ENCODE assay signal across 9 mouse cellular contexts in the genomic region with DNA sequence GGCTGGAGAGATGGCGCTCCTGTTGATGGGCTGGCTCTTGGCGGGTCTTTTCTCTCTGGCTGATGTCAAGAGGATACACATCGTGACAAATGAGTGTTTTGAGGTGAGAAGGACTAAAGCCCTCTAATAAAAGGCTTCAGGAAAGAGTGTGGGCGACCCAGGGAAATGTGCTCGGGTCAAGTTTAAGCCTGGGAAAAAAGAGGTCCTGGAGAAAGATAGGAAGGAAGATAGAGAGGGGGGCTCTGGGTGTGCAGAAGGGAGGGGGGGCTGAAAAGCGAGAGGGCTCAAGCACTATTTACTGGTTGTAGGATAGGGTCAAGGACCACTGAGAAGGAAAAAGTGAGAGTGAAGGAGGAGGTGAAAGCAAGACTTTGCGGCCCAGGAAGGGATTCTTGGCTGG. TPM values are rescaled to one million over a fixed set of nuclear protein-coding genes. Genes with fewer than 3 reads are reported as not detected.
DNase-seq lines count a peak whose midpoint lies in the region; ATAC-seq and TF ChIP-seq lines count a peak whose summit lies in the region.
"Had no signal": no experiment of that assay in that cellular context is flagged by ENCODE, and none has a peak within 500 bp of the region (broad histone marks: within the 10 kb centered on the region; RNA-seq: fewer than 3 reads in every experiment).

No protein-coding gene starts in this region.

- H3K4me3 ChIP-seq in gastrocnemius, adult 2 months = peak overlapping the region; percentile 77
- H3K4me3 ChIP-seq in forebrain, embryonic 10.5 days = peak overlapping the region; percentile 64
- H3K4me3 ChIP-seq in midbrain, embryonic 12.5 days = peak overlapping the region; percentile 52

- H3K36me3 ChIP-seq in forebrain, embryonic 10.5 days (replicated peaks) = no peaks in the 10 kb centered on the region
- H3K36me3 ChIP-seq in midbrain, embryonic 12.5 days = no peaks in the 10 kb centered on the region

- peak overlapping the region; percentile 71 for H3K27ac ChIP-seq in gastrocnemius, adult 2 months
- peak overlapping the region; percentile 76 for H3K27ac ChIP-seq in forebrain, embryonic 10.5 days
- H3K27ac ChIP-seq in midbrain, embryonic 12.5 days (replicated peaks) = no peak overlapping the region

- H3K27me3 ChIP-seq in forebrain, embryonic 10.5 days (ENCODE audit: poor library complexity, severe bottlenecking) = peaks cover 45% of the 10 kb centered on the region
- peaks cover 30% of the 10 kb centered on the region for H3K27me3 ChIP-seq in midbrain, embryonic 12.5 days

- no peak for DNase-seq in gastrocnemius, adult 2 months
- DNase-seq in gastrocnemius, postnatal 14 days = no peak
- DNase-seq in forebrain, embryonic 10.5 days (ENCODE audit: extremely low spot score, low spot score) = no peak
- peak; percentile 55 for DNase-seq in kidney, adult 9 months
- DNase-seq in ovary, postnatal 14 days (ENCODE audit: low spot score) = no peak
- no peak for DNase-seq in gastrocnemius, adult 18-20 months (ENCODE audit: low spot score)
- DNase-seq in cerebellum, adult 18-20 months = no peak
- DNase-seq: right cerebral cortex, adult 18-20 months had no signal

- ATAC-seq in midbrain, embryonic 12.5 days (ENCODE audit: low FRiP score, low read depth) = 0 out of 2 replicates have a peak, but pooled peaks have one; percentile 19

- H3K9me3 ChIP-seq in forebrain, embryonic 10.5 days = no peaks in the 10 kb centered on the region
- no peaks in the 10 kb centered on the region for H3K9me3 ChIP-seq in midbrain, embryonic 12.5 days

- WGBS in forebrain, embryonic 10.5 days = 13% methylated on average over 7 of the region's 7 CpGs
- WGBS in midbrain, embryonic 12.5 days = 9% methylated on average over 7 of the region's 7 CpGs

- no peak for TF ChIP-seq CTCF in gastrocnemius, adult 2 months (IDR thresholded peaks at IDR 0.05)

- intact Hi-C loops in gastrocnemius, adult 2 months (cut with DNase I) = loop anchor here (5.0 kb wide), 2 partner anchors 34 to 49 kb away; no protein-coding TSS in a partner anchor
- intact Hi-C loops in gastrocnemius, postnatal 14 days (cut with DNase I; ENCODE audit: low total_unique reads) = no loop called here

- H3K9ac ChIP-seq in midbrain, embryonic 12.5 days (replicated peaks) = no peak overlapping the region

- peaks cover 28% of the 10 kb centered on the region for H3K4me1 ChIP-seq in forebrain, embryonic 10.5 days
- peaks cover 18% of the 10 kb centered on the region for H3K4me1 ChIP-seq in midbrain, embryonic 12.5 days

- H3K4me2 ChIP-seq in midbrain, embryonic 12.5 days (replicated peaks) = peak overlapping the region; percentile 91

RNA-seq across cellular contexts. Expression of a gene that starts 25.5 kb away (rescaled TPM):
- total RNA-seq in gastrocnemius, adult 2 months (2021) = 10 to 100 TPM; 22.3 to 32.2 TPM
- total RNA-seq in gastrocnemius, postnatal 14 days (2021) = 10 to 100 TPM; 38.6 to 50.3 TPM
- polyA plus RNA-seq in forebrain, embryonic 10.5 days (2016; fragmentation: Nextera tagmentation; extraction: Ambion mirVana) = 1.7 and 2.1 TPM in 2 replicates
- 3.2 and 4.2 TPM in 2 replicates for polyA plus RNA-seq in midbrain, embryonic 12.5 days (2016; fragmentation: Nextera tagmentation; extraction: Ambion mirVana)
- 10 to 100 TPM; 21.1 to 24.0 TPM for total RNA-seq in gastrocnemius, adult 18-20 months (2021)
